Mouse (Mus musculus) erythroblast, embryonic 14.5 days (primary cell): ENCODE results near the gene U2af2.

Experiments used
- GATA1 ChIP-seq: IDR thresholded peaks from 2 replicates; pipeline ENCODE4 v1.6.1; 2012; ENCODE audit warnings: low read length, inconsistent platforms, mixed read lengths
- TAL1 ChIP-seq: IDR thresholded peaks from 3 replicates; pipeline ENCODE4 v1.6.1; 2012; ENCODE audit warnings: low read length, inconsistent platforms, mixed read lengths

DNA sequence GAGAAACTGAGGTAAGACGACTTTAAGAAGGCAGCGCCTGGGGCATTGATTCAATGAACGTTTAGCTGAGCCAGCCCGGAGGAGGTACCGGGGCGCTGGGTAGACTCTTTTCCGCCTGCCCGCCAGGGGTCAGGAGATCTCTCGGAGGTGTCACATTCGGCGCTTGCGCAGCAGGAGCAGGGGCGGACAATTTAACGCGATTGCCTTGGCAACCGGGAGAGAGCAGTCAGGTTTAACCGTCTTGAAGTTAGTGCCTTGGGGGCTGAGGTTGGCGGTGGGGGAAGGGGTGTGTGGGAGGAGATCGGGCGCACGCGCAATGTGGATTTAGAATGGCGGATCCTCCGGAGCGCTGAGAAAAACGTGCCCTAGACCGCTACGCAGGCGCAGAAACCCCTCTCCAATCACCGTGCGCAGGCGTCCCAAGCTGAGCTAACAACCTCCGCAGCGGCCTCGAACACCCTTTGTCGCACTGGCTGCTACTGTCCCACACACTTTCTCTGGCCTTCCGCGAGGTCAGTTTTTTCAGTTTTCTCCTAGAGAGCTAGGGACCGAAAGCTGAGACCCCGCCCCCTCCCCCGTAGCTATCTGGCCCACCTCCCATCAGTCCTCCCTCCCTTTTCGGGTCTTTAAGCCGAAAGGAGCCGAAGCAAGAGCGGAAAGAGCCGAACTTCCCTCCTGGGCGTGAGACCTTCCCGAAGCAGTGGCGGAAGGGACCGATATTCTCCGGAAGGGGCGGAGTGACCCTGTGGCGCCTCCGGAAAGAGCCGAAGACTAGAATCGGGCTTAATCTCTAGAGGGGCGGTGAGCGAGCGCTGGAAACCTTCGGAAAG, 784 bp upstream of the U2af2 start:
- no peak for TF ChIP-seq TAL1
- no peak for TF ChIP-seq GATA1
